Mouse (Mus musculus) ES-CJ7 (cell line): Measurements from ENCODE around the gene Fli1.

Source experiments
- DNase-seq: peaks from one replicate; pipeline ENCODE4 v3.0.0; 2011; ENCODE audit warnings: low read depth, low spot score

Gene Fli1

DNA sequence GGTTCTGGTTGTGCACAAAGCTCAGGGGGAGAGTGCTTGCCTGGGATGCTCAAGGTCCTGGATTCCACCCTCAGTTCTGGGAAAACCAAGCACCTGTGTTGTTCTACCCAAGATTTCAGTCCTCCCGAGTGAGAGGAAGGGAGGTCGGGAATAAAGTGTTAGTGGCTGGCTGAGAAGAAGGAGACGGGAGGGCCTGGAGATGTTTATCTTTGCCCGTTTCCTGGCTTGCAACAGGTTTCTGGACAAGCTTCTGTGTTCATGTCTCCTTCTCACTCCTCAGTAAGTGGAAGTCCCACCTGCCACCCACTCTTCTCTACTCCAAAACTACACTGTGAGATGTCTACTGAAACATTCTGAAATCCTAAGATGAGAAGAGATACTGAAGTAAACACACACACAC lies 39.2 kb downstream of the Fli1 start:
- DNase-seq: no peak

GRCm38 (mm10) chr9:32502256-32503010 lies 40.2 kb downstream of the Fli1 start:
- DNase-seq: no peak

DNA sequence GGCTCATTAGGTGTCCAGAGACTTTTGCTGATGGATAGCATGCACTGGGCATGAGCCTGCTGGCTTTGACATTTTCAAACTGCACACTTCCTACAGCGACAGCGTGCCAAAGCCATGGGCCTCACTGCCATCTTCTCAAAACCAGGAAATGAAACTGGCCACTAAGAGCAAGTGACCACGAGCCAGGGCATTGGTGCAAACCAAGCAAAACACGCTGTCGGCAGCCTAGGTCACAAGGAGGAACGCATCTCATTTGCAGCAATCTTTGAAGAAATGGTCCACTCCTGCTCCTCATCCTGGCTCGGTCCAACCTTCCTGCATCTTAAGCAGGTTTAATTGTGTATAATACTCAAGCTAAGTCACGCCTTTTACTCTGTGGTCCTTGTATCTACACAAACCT lies 41.8 kb downstream of the Fli1 start:
- DNase-seq: no peak

GRCm38 (mm10) chr9:32500063-32500462 lies 42.6 kb downstream of the Fli1 start:
- DNase-seq: no peak

GRCm38 (mm10) chr9:32499469-32499868 lies 43.2 kb downstream of the Fli1 start:
- DNase-seq: no peak

- DNase-seq: no peak
These were observed 47.0 kb downstream of the Fli1 start for GRCm38 (mm10) chr9:32495643-32495997.

DNA sequence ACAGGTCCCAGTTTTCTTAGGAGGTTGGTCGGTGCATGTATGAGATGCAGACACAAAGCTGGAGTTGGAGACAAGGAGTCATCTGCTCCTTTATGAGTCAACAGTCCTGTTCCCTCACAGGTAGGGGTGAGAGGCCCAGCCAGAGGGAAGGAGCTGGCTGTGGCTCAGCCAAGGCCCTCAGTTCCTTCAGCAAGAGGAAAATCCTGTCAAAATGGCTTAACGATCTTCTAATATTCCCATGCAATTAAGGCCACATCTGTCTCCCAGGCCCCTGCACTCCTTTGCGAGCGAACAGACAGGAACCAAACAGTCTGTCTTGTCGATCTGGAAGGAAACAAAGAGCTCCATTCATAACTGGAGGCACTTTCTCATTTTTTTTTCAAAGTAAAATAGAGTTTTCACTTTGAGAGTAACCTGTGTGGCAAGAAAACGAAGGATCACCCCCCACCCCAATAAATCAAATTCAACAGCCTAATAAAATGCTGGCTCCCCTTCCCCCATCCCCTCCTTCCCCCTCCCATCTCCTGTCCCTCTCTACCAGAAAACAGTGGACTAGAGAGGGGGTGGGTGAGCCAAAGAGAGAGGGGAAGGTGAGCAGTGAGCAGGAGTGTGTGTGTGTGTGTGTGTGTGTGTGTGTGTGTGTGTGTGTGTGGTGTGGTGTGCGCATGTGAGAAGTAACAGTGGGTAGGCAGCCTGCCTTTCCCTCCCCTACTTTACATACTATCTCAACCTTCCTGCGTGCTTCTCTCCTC lies 47.6 kb downstream of the Fli1 start:
- DNase-seq: no peak

DNA sequence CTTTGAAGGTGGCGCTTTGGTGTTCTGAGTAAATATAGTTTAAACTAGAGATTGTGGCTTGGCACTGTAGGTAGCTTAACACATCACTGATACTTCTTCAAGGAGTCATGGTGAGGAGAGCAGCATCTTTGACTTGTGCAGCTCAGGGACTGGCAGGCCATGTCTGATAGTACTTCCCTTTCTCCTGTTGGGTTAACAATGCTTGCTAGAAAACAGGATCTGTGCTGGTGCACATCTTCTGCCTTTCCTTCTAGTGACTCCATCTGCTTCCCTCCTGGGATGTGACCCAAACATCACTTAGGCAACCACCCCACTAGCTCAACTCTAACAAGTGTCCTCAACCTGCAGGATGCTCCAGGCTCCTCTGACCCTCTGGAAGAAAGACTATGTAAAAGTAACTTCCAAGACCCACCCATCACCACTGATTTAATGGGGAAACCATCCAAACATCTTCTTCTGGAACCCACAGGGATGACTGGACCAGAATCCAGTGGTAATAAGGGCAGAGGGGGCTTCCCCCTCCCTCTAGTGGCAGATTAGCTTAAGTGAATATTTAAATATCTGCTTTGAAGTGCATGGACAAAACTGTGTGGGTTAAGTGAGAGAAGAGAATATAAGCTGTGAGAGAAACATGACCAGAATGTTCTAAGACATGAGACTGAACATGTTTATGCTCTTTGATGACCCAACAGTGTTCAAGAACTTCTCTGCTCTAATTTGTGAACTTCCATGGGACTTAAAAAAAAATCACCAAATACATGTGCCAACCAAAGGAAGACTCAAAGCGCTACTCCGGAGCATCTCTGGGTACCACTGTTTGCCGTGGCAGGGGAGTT lies 48.9 kb downstream of the Fli1 start:
- no peak for DNase-seq

DNA sequence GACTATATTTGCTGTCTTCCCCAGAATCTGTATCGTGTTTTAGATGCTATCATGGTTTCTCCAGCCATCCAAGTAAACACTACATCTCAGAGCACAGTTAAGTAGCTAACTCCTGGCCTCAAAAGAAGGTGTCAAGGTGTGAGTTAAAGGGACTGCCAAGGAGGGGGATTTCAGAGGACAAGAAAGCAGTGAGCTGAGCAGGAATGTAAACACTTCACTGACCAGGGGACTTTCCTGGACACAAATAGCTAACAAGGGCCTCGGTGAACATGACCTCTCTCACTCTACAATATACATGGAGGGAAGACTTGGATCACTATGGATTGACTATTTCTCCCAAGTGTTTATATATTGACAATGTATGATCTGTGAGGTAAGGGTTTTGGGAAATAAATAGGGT lies 49.9 kb downstream of the Fli1 start:
- no peak for DNase-seq

DNA sequence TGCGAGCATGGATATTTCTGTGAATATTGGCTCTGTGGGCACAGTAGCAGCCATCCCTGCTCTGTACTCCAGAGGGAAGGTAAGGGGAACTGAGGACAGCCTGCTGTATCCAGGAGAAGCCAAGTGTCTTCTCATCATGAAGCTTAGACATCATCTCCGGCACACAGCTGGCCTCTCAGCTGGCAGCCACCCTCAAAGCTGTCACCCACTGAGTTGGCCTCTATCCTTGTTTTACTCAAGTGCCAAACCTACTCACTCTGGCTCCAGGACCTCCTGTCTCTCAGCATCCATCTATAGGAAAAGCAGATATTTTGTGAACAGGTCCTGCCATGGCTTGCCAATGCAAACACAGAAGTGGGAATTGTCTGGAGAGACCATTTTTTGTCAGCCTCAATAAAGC lies 51.2 kb downstream of the Fli1 start:
- no peak for DNase-seq

- DNase-seq: no peak
These were observed 52.8 kb downstream of the Fli1 start for GRCm38 (mm10) chr9:32489794-32490358.

DNA sequence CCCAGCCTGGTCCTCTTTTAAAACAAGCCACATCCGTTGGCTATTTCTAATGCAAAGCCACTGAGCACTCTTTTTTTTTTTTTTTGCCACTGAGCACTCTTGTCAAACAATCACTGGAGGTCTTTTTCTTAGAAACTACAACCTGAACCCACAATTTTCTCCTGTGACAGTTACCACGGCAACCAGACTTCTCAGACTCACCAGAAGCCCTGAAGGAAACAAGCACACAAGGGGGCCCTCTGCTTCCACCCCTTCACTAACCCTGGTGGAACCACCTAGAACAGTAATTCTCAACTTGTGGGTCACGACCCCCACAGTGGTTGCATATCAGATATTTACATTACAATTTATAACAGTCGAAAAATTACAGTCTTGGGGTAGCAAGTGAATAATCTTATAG lies 53.3 kb downstream of the Fli1 start:
- no peak for DNase-seq

GRCm38 (mm10) chr9:32488627-32489026 lies 54.0 kb downstream of the Fli1 start:
- no peak for DNase-seq

DNA sequence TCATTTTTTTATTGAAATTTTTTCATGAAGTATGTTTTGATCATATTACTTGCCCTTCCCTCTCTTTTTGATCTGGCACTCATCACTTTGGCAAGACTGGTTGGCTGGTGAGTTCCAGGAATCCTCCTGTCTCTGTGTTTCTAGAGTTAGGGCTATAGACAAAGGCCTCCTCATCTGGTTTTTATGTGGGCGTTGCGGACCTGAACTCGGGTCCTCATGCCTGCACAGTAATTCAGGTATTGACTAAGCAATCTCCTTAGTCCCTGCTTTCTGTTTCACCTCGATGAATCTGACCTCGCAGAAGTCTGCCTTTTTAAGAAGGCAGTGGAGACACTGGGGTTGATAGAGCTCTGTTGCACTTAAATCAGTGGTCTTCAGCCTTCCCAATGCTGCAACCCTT lies 54.8 kb downstream of the Fli1 start:
- no peak for DNase-seq

DNA sequence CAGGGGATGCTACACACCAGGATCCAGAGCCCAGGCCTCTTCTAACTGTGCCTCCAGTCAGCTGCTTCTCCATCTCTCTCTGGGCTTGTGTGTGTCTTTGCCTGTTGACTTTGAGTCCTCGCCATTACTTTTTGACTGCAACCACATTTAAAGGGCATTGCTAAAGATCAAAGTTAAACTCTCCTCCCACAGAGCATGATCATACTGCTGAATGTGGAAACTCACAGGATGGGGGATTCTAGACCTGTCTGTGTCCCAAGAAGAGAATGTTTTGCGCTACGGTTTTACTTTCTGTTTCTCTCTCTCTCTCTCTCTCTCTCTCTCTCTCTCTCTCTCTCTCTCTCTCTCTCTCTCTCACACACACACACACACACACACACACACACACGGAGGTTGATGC lies 55.3 kb downstream of the Fli1 start:
- no peak for DNase-seq

DNA sequence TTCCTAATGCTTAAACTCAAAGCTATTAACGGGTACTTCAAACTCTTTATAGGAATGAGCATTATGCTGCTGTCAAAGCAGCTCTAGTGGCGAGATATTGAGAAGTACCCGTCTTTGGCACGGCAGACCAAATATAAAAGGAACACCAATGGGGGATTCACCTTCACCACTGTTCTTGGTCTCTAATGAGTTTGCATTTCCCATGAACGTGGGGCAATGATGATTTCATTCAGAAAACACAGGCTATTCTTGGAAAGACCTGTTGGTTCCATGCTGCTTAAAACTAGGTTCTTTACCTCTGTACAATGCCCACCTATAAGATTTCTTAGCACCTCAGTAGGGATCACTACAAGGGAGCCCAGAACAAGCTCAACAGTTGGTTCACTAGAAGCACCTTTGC lies 62.2 kb downstream of the Fli1 start:
- DNase-seq: no peak

- DNase-seq: no peak
These were observed 63.9 kb downstream of the Fli1 start for GRCm38 (mm10) chr9:32478799-32479198.

GRCm38 (mm10) chr9:32478087-32478486 lies 64.6 kb downstream of the Fli1 start:
- no peak for DNase-seq

- DNase-seq: no peak
These were observed 66.1 kb downstream of the Fli1 start for GRCm38 (mm10) chr9:32476604-32477003.

GRCm38 (mm10) chr9:32474621-32475390 lies 67.9 kb downstream of the Fli1 start:
- DNase-seq: no peak

- DNase-seq: no peak
These were observed 70.3 kb downstream of the Fli1 start for GRCm38 (mm10) chr9:32472346-32472745.
